Mouse (Mus musculus) testis, adult 2 months (tissue): ENCODE data around the gene Npas4.

Experiments
- CTCF ChIP-seq: fragments of 200-500 bp; IDR thresholded peaks from 2 replicates; pipeline ENCODE4 v1.5.1; 2012; ENCODE audit warnings: low read depth, mild to moderate bottlenecking, inconsistent platforms, low read length, moderate library complexity; ENCODE audit not compliant: control insufficient read depth, insufficient read depth, insufficient replicate concordance
- POLR2A ChIP-seq: fragments of 200-500 bp; IDR thresholded peaks from 2 replicates; pipeline ENCODE4 v1.6.1; 2012; ENCODE audit warnings: low read depth, mild to moderate bottlenecking, inconsistent platforms, low read length, moderate library complexity; ENCODE audit not compliant: control insufficient read depth

DNA sequence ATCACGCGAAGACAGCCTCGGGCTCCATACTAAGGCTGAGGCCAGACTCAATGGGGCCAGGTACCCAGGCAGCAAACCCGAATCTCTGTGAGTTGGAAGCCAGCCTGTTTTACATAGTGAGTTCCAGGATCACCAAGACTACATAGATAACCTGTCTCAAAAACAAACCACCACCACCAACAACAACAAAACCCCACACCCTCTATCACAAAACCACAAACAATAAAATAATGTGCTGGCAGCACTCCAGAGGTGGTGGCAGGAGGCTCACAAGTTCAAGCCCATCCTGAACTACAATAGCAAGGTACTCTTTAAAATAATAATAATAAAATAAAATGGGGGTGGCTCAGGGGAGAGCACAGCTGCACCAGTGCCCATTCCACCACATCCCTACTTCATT is 46.5 kb upstream of the Npas4 start:
- no peak for TF ChIP-seq CTCF
- no peak for TF ChIP-seq POLR2A
